12 mouse cellular contexts compared by ENCODE assay signal in the genomic region with DNA sequence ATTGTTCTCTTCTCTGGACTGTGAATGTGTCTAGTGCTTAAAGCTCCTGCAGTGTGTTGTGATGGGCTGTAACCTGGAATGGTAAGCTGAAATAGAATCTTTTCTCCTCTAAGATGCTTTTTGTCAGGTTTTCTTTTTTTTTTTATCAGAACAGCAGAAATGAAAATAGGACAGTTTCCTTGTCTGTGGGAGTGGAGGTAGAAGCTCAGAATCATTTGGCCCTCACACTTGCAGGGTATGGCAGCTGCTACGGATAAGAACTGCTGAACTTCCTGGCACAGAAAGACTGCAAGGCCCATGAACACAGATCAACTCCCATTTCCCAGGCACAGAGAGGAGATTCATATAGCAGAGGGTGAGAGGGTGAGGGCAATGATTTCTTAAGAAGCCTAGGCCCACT.
"Had no signal": no experiment of that assay in that cellular context is flagged by ENCODE, and none has a peak within 500 bp of the region (broad histone marks: within the 10 kb centered on the region; RNA-seq: fewer than 3 reads in every experiment).

No protein-coding gene starts in this region.

- DNase-seq: retina, postnatal 1 day; right cerebral cortex, adult 18-20 months; right cerebral cortex, postnatal 14 days; right cerebral cortex, postnatal 25 days; right cerebral cortex, postnatal 4 days; spleen, adult 18-20 months; thymus, adult 18-20 months; thymus, adult 2 months; thymus, postnatal 14 days; thymus, postnatal 25 days; thymus, postnatal 36 days; thymus, postnatal 4 days had no signal
